Mouse (Mus musculus) intestine, embryonic 16.5 days (tissue): Measurements from ENCODE around the gene Fkbp8. TPM values are rescaled to one million over a fixed set of nuclear protein-coding genes. Genes with fewer than 3 reads are reported as not detected.
"Not testable (repeated sequence)": the region's sequence is repeated elsewhere in the genome, so short reads cannot be mapped to it uniquely, and the experiment has no call there.

Source experiments
- ATAC-seq: fragments of 200-750 bp; cut with Nextera tagmentation; 2 replicates; pipeline ENCODE4 v1.8.0; 2017; ENCODE audit warnings: moderate TSS enrichment, moderate library complexity
- H3K27ac ChIP-seq: fragments of 300-500 bp; sonication (generic); 2 replicates; pipeline ENCODE4 v1.5.1; 2014; ENCODE audit warnings: mild to moderate bottlenecking, low read length
- H3K27me3 ChIP-seq: fragments of 300-500 bp; sonication (generic); replicated peaks from 2 replicates; pipeline ENCODE4 v1.6.1; 2014; ENCODE audit warnings: low read length, control low read depth, mixed read lengths; ENCODE audit not compliant: control insufficient read depth, insufficient read depth
- H3K36me3 ChIP-seq: fragments of 300-500 bp; sonication (generic); 2 replicates; pipeline ENCODE4 v1.6.1; 2014; ENCODE audit warnings: low read length, control low read depth; ENCODE audit not compliant: control insufficient read depth, insufficient read depth
- H3K4me1 ChIP-seq: fragments of 300-500 bp; sonication (generic); 2 replicates; pipeline ENCODE4 v1.6.1; 2014; ENCODE audit warnings: low read length, control low read depth, mixed read lengths; ENCODE audit not compliant: control insufficient read depth, insufficient read depth
- H3K4me2 ChIP-seq: fragments of 300-500 bp; sonication (generic); 2 replicates; pipeline ENCODE4 v1.6.1; 2014; ENCODE audit warnings: low read depth, low read length, control low read depth
- H3K4me3 ChIP-seq: fragments of 300-500 bp; sonication (generic); 2 replicates; pipeline ENCODE4 v1.5.1; 2014; ENCODE audit warnings: mild to moderate bottlenecking, low read length
- H3K9ac ChIP-seq: fragments of 300-500 bp; sonication (generic); 2 replicates; pipeline ENCODE4 v1.6.1; 2014; ENCODE audit warnings: low read depth, low read length
- H3K9me3 ChIP-seq: fragments of 300-500 bp; sonication (generic); 2 replicates; pipeline ENCODE4 v1.6.1; 2016; ENCODE audit warnings: low read length, control low read depth; ENCODE audit not compliant: control insufficient read depth
- WGBS: fragments of 180-500 bp; shearing (Covaris S2); extraction: QIAGEN DNeasy Blood & Tissue Kit; methylation state at CpG from one replicate; pipeline ENCODE4 v1.1.7; 2014; 5-methylcytosine and 5-hydroxymethylcytosine counted together
- polyA plus RNA-seq: library from polyadenylated mRNA; unstranded; fragments of >200 nt; fragmentation: Nextera tagmentation; extraction: Ambion mirVana; gene quantifications from 2 replicates; pipeline ENCODE4 v1.2.1, GENCODE M21; 2015

Fkbp8 gene
- polyA plus RNA-seq, 1 experiment from 2014 or later, result 328 TPM

GRCm38 (mm10) chr8:70507027-70507393 lies 20.5 kb upstream of the Fkbp8 start:
- H3K4me1 ChIP-seq, result peaks cover 38% of the 10 kb centered on the region

GRCm38 (mm10) chr8:70509281-70509952 lies 18.1 kb upstream of the Fkbp8 start:
- 10% methylated on average over 25 of the region's 25 CpGs for WGBS
- Histone ChIP-seq H3K27ac (peak overlapping the region; percentile 98), H3K27me3 (no peaks in the 10 kb centered on the region), H3K4me3 (peak overlapping the region; percentile 83), H3K9ac (peak overlapping the region; percentile 90), H3K36me3 (peaks cover 7% of the 10 kb centered on the region), H3K4me1 (peaks cover 39% of the 10 kb centered on the region), H3K9me3 (no peaks in the 10 kb centered on the region), H3K4me2 (peak overlapping the region; percentile 80)
- ATAC-seq, result no peak

More at GRCm38 (mm10) chr8:70507027-70507393, 20.5 kb upstream of the Fkbp8 start:
- H3K4me3 ChIP-seq, result no peak overlapping the region
- H3K9me3 ChIP-seq, result no peaks in the 10 kb centered on the region
- peaks cover 14% of the 10 kb centered on the region for H3K27me3 ChIP-seq
- 61% methylated on average over 5 of the region's 5 CpGs for WGBS
- H3K36me3 ChIP-seq, result peaks cover 7% of the 10 kb centered on the region
- H3K4me2 ChIP-seq, result no peak overlapping the region
- no peak overlapping the region; the same call in 1 of the 2 replicates for H3K27ac ChIP-seq
- ATAC-seq, result no peak
- no peak overlapping the region for H3K9ac ChIP-seq

GRCm38 (mm10) chr8:70510228-70510915 lies 17.2 kb upstream of the Fkbp8 start, which contains the start of gene Uba52:
Uba52 (minus strand) TSS chr8:70510801.
- peak; percentile 82 for ATAC-seq
- H3K4me3 ChIP-seq, result peak within 1 kb of the TSS; percentile 83
- peaks cover 7% of the 10 kb centered on the region for H3K36me3 ChIP-seq
- no peaks in the 10 kb centered on the region for H3K9me3 ChIP-seq
- peaks cover 34% of the 10 kb centered on the region for H3K4me1 ChIP-seq
- H3K27me3 ChIP-seq, result no peaks in the 10 kb centered on the region
- H3K27ac ChIP-seq, result peak within 1 kb of the TSS; percentile 98
- WGBS, result 1% methylated on average over 73 of the region's 74 CpGs
- peak within 1 kb of the TSS; percentile 90 for H3K9ac ChIP-seq
- H3K4me2 ChIP-seq, result peak within 1 kb of the TSS; percentile 80

- H3K27ac ChIP-seq, result peak overlapping the region; percentile 98; the same call in 1 of the 2 replicates
- not testable (repeated sequence) for H3K27me3 ChIP-seq, H3K9me3 ChIP-seq, ATAC-seq, H3K36me3 ChIP-seq
- peak overlapping the region; percentile 83 for H3K4me3 ChIP-seq
- 80% methylated on average over 6 of the region's 6 CpGs for WGBS
- H3K9ac ChIP-seq, result peak overlapping the region; percentile 90
- H3K4me2 ChIP-seq, result peak overlapping the region; percentile 46
- peaks cover 26% of the 10 kb centered on the region for H3K4me1 ChIP-seq
Observed at GRCm38 (mm10) chr8:70511174-70511573, 16.4 kb upstream of the Fkbp8 start.

GRCm38 (mm10) chr8:70511770-70512169 lies 15.8 kb upstream of the Fkbp8 start:
- ATAC-seq, result no peak
- WGBS, result 96% methylated on average over 2 of the region's 2 CpGs
- H3K9ac ChIP-seq, result peak overlapping the region; percentile 90; the same call in 1 of the 2 replicates
- peaks cover 26% of the 10 kb centered on the region for H3K4me1 ChIP-seq
- H3K27me3 ChIP-seq, result no peaks in the 10 kb centered on the region
- H3K4me2 ChIP-seq, result peak overlapping the region; percentile 46; the same call in 1 of the 2 replicates
- H3K4me3 ChIP-seq, result no peak overlapping the region
- H3K27ac ChIP-seq, result no peak overlapping the region
- peaks cover 7% of the 10 kb centered on the region for H3K36me3 ChIP-seq
- no peaks in the 10 kb centered on the region for H3K9me3 ChIP-seq

GRCm38 (mm10) chr8:70512253-70512903 lies 15.1 kb upstream of the Fkbp8 start:
- Histone ChIP-seq H3K4me1 (peaks cover 26% of the 10 kb centered on the region), H3K4me3 (no peak overlapping the region), H3K36me3 (peaks cover 7% of the 10 kb centered on the region), H3K9me3 (no peaks in the 10 kb centered on the region), H3K4me2 (no peak overlapping the region), H3K27ac (no peak overlapping the region), H3K9ac (no peak overlapping the region), H3K27me3 (no peaks in the 10 kb centered on the region)
- no peak for ATAC-seq
- WGBS, result 92% methylated on average over 11 of the region's 11 CpGs

- no peak for ATAC-seq
- Histone ChIP-seq H3K27me3 (no peaks in the 10 kb centered on the region), H3K27ac (0 out of 2 replicates have a peak overlapping the region, but pooled peaks have one; percentile 4), H3K4me3 (no peak overlapping the region), H3K4me2 (no peak overlapping the region), H3K9ac (no peak overlapping the region), H3K9me3 (no peaks in the 10 kb centered on the region), H3K36me3 (no peaks in the 10 kb centered on the region), H3K4me1 (peaks cover 25% of the 10 kb centered on the region)
- 62% methylated on average over 2 of the region's 2 CpGs for WGBS
Observed at GRCm38 (mm10) chr8:70513441-70513840, 14.1 kb upstream of the Fkbp8 start.

GRCm38 (mm10) chr8:70517940-70518643 lies 9.4 kb upstream of the Fkbp8 start:
- no peak overlapping the region for H3K9ac ChIP-seq
- WGBS, result 82% methylated on average over 10 of the region's 10 CpGs
- no peaks in the 10 kb centered on the region for H3K9me3 ChIP-seq
- H3K27ac ChIP-seq, result no peak overlapping the region
- ATAC-seq, result no peak
- no peak overlapping the region for H3K4me2 ChIP-seq
- no peaks in the 10 kb centered on the region for H3K27me3 ChIP-seq
- 0 out of 2 replicates have a peak, but pooled peaks cover 3% of the 10 kb centered on the region for H3K36me3 ChIP-seq
- H3K4me3 ChIP-seq, result no peak overlapping the region
- H3K4me1 ChIP-seq, result peaks cover 6% of the 10 kb centered on the region; the same call in 1 of the 2 replicates

GRCm38 (mm10) chr8:70519043-70519442 lies 8.5 kb upstream of the Fkbp8 start:
- Histone ChIP-seq H3K27me3 (no peaks in the 10 kb centered on the region), H3K4me3 (no peak overlapping the region), H3K27ac (no peak overlapping the region), H3K36me3 (0 out of 2 replicates have a peak, but pooled peaks cover 3% of the 10 kb centered on the region), H3K4me2 (no peak overlapping the region), H3K9ac (no peak overlapping the region), H3K9me3 (no peaks in the 10 kb centered on the region), H3K4me1 (peaks cover 5% of the 10 kb centered on the region)
- WGBS, result 87% methylated on average over 6 of the region's 6 CpGs
- no peak for ATAC-seq
